Mouse (Mus musculus) adipocyte (in vitro differentiated cells): ENCODE data around the gene Hibch.

Experiments used
- DNase-seq: peaks from one replicate; pipeline ENCODE4 v3.0.0-alpha.2; 2016; ENCODE audit warnings: low spot score

Hibch gene

GRCm38 (mm10) chr1:52844782-52845665, at the start of gene Hibch:
Gene Hibch, plus strand, starts transcription at chr1:52844929.
- DNase-seq: peak; percentile 99

GRCm38 (mm10) chr1:52795927-52796326, 48.8 kb upstream of the Hibch start:
- no peak for DNase-seq

- DNase-seq: no peak
Observed at GRCm38 (mm10) chr1:52799056-52799726, 45.5 kb upstream of the Hibch start.

DNA sequence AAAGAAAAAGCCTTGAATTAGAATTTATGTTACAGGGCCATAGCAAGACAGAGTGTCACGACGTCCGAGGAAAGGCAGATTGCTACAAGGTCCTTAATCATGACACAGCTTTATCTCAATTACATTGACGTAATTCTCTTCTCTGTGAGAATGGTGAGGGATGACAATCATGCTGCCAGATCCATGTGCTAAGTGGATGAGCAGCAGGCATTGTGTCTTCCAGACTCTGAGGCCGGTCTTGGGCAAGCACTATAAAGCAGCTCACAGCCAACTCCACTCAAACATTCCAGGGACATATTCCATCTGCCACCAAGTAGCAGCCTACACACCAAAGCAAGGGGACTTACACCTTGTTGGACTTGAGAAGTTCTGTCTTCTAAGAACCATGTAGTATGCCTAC, 45.0 kb upstream of the Hibch start:
- DNase-seq: no peak

GRCm38 (mm10) chr1:52800340-52800740, 44.4 kb upstream of the Hibch start:
- no peak for DNase-seq

DNA sequence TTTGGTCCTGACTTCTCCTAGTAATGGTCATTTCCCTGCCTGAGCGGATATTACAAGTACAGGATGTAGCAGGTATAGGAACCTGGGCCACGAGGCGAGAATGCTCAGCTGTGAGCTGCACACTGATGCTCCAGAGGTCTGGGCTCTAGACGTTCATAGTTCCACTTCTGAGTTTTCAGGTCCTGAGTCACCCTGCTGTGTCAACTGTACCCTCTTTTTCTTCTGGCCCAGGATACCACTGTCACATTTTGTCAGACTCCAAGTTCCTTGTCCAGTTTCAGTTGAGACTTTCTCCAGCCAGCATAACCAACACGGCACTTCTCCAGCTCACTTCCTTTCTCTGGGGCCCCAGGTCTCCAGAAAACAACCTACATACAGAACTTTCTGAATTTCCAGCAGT, 43.1 kb upstream of the Hibch start:
- DNase-seq: no peak

DNA sequence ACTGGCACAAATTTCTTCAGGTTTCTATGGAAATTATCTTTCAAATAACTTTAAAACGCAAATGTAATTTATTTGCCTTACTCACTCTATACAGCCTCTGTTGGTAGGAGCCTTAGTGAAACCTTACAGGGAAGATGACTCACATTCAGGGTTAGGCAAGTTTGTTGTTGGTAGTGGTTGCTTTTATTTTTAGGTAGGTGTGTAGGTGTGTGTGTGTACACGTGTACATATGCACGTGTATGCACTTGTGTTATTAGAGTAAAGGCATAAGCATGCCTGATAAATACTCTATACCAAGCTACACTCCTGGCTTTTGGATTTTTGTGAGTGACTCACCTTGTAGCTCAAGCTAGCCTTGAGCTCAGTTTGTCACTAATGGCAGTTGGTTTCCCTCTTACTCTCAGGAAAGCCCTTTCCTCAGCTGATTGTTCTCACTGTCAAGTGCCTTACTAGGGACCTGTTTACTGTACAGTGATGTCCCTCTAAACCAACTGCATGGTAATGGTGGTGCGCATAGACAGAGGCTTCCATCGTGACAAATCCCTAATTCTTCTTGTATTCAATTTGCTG, 42.2 kb upstream of the Hibch start:
- DNase-seq: no peak

DNA sequence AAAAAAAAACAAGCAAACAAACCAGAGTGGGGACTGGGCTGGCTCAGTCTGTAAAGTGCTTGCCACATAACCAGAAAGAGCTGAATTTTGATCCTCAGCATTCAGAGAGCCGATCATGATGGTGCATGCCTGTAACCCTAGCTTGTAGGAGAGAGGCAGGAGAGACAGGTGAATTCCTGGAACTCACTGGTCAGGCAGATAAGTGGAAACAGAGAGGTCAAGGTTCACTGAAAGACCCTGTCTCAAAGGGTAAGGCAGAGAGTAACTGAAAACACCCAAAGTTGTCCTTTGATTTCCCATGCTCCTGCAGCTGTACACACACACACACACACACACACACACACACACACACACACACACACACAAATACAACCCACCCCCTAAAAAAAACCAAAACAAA, 39.7 kb upstream of the Hibch start:
- DNase-seq: no peak

DNA sequence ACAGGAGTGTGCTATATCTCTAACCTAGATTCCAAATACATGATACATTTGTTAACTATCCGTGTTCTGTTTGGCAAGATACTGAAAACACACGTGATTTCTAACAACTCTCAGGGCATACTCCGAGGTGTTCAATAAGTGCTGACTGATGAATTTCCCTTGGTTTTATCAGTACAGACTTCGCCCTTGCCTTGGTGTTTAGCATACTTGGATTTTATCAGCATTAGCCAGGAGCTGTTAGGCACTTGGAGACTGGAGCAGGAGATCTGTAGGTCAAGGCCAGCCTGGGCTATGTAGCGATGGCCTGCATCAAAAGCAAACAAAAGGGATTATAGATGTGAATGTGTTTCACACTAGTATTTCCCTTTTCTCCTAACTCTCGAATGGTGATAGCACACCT, 36.3 kb upstream of the Hibch start:
- DNase-seq: no peak

- peak; percentile 45 for DNase-seq
Observed at GRCm38 (mm10) chr1:52816232-52816891, 28.4 kb upstream of the Hibch start.

- peak; percentile 84 for DNase-seq
Observed at GRCm38 (mm10) chr1:52816910-52817812, 27.6 kb upstream of the Hibch start, which contains the start of gene Inpp1. Gene Inpp1, minus strand, starts transcription at chr1:52817688.

DNA sequence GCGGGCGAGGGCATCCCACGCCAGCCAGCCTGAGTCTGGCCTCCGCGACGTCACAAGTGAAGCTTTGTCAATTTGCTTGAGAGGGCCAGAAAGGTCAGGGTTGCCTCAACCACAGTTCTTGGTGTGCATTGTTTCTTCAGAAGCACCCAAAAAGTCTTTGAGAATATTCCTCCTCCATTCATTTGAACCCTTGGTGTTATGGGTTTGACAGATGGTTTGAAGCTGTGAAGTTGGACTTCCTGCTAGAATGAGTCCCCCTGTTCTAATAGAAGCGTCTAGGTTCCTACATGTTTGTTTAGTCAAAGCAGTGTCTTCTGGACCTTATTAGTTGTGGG, 26.9 kb upstream of the Hibch start:
- DNase-seq: no peak

DNA sequence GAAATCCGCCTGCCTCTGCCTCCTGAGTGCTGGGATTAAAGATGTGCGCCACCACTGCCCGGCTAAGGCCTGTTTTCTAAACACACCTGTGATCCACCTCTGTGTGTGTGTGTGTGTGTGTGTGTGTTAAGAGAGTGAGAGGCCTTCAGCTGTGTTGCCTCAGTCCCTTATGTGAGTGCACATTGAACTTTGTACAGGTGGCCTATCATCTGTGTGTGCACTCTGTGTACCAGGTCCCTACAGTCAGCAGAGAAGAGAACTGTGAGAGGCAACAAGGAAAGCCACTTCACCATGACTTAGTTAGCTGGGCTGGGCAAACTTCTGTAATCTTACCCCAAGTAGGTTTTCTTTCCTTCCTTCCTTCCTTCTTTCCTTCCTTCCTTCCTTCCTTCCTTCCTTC, 5.6 kb upstream of the Hibch start:
- DNase-seq: no peak

DNA sequence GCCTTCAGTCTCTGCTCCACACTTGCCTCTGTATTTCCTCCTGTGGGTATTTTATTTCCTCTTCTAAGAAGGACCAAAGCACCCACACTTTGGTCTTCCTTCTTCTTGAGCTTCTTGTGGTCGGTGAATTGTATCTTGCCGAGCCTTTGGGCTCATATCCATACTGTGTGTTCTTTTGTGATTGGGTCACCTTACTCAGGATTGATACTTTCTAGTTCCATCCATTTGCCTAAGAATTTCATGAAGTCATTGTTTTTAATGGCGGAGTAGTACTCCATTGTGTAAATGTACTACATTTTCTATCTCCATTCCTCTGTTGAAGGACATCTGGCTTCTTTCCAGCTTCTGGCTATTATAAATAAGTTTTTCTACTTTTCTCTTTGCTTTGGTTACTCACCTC, 375 bp upstream of the Hibch start:
- no peak for DNase-seq

DNA sequence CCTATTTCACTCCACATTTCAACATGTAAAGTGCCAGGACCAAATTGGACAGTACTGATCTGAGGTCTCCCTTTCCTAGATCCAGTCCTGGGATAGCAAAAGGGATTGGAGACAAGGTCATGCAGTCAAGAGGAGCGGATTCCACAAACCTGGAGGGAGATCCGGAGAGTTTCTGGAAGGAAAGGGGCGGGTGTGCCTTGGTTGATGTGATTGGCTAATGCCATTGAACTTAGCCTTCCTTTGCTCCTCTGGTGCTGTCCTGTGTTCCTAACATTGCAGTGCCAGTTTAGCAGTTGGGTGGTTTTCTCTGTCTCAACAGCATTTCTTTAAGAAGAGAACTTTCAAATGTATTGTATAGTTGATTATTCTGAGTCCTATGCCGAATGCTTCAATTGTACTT, 1.8 kb downstream of the Hibch start:
- DNase-seq: peak; percentile 83

- DNase-seq: peak; percentile 62
Observed at GRCm38 (mm10) chr1:52849422-52849821, 4.7 kb downstream of the Hibch start.

DNA sequence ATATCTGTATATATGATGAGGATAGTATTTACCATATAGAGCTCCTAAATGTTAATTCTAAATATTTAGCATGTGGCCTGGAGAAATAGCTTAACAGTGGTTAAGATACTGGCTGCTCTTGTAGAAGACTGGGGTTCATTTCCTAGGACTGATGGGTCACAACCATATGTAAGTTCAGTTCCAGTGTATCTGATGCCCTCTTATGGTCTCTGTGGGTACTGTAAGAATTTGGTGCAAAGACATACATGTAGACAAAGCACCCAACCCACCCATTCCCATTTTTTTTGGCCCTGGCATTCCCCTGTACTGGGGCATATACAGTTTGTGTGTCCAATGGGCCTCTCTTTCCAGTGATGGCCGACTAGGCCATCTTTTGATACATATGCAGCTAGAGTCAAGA, 9.3 kb downstream of the Hibch start:
- peak; percentile 57 for DNase-seq

- DNase-seq: no peak
Observed at GRCm38 (mm10) chr1:52855904-52856601, 11.3 kb downstream of the Hibch start.

GRCm38 (mm10) chr1:52864220-52864619, 19.5 kb downstream of the Hibch start:
- no peak for DNase-seq

DNA sequence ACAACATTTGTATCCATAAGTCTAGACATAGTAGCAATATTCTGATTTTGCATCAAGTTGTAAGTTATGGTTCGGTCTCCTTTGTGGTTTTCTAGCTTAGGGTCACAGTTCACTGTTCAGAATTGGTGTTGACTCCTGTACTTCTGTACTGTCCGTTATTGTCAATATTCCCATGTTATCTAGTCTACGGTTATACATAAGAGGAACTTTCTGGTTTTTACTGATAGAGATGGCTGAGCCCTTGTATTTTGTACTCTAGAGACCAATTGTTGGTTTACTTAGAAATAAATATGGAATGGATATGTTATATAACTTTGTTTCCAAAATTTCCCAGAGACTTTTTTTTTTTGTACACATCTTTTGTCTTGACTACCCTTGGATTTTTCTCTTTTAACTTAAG, 21.3 kb downstream of the Hibch start:
- no peak for DNase-seq

- no peak for DNase-seq
Observed at GRCm38 (mm10) chr1:52867876-52868275, 23.1 kb downstream of the Hibch start.
